Mouse (Mus musculus) embryonic fibroblast, embryonic 13.5 days (primary cell): ENCODE data around the gene Polr2f. TPM values are rescaled to one million over a fixed set of nuclear protein-coding genes. Genes with fewer than 3 reads are reported as not detected.

Experiments
- H3K27ac ChIP-seq: 2 replicates; pipeline ENCODE4 v1.5.1; 2012; ENCODE audit warnings: low read length, control low read depth, inconsistent platforms; ENCODE audit not compliant: insufficient read depth
- H3K4me1 ChIP-seq: 2 replicates; pipeline ENCODE4 v1.6.1; 2011; ENCODE audit warnings: low read length; ENCODE audit not compliant: control insufficient read depth, insufficient read depth
- H3K4me3 ChIP-seq: 2 replicates; pipeline ENCODE4 v1.5.1; 2011; ENCODE audit warnings: mild to moderate bottlenecking, control low read depth, low read length; ENCODE audit not compliant: insufficient read depth
- CTCF ChIP-seq: IDR thresholded peaks from 2 replicates; pipeline ENCODE4 v1.5.1; 2011; ENCODE audit warnings: mild to moderate bottlenecking, control low read depth, low read length, moderate library complexity, borderline replicate concordance; ENCODE audit not compliant: insufficient read depth
- POLR2A ChIP-seq: IDR thresholded peaks from 2 replicates; pipeline ENCODE4 v1.6.1; 2011; ENCODE audit warnings: low read depth, mild to moderate bottlenecking, control low read depth, low read length, moderate library complexity
- polyA plus RNA-seq: library from polyadenylated mRNA; stranded (reverse); fragments of >200 nt; gene quantifications from 2 replicates; pipeline ENCODE4 v1.2.4, GENCODE M21; 2011; ENCODE audit warnings: low read depth; ENCODE audit not compliant: missing spikeins, insufficient read length

Polr2f gene
- polyA plus RNA-seq, 1 experiment, result 82.7 TPM

GRCm38 (mm10) chr15:79100391-79100790 lies 40.4 kb upstream of the Polr2f start:
- Histone ChIP-seq H3K4me1 (peaks cover 7% of the 10 kb centered on the region), H3K4me3 (no peak overlapping the region), H3K27ac (no peak overlapping the region)
- TF ChIP-seq POLR2A (no peak), CTCF (no peak)

GRCm38 (mm10) chr15:79101531-79101930 lies 39.3 kb upstream of the Polr2f start:
- Histone ChIP-seq H3K4me1 (peaks cover 7% of the 10 kb centered on the region), H3K4me3 (no peak overlapping the region), H3K27ac (no peak overlapping the region)
- TF ChIP-seq CTCF (no peak), POLR2A (no peak)

GRCm38 (mm10) chr15:79103264-79103663 lies 37.5 kb upstream of the Polr2f start:
- H3K4me3 ChIP-seq, result no peak overlapping the region
- no peak overlapping the region for H3K27ac ChIP-seq
- peaks cover 6% of the 10 kb centered on the region; the same call in 1 of the 2 replicates for H3K4me1 ChIP-seq
- TF ChIP-seq CTCF, result no peak
- TF ChIP-seq POLR2A, result no peak

- no peak overlapping the region for H3K27ac ChIP-seq
- H3K4me1 ChIP-seq, result peaks cover 3% of the 10 kb centered on the region; the same call in 1 of the 2 replicates
- H3K4me3 ChIP-seq, result no peak overlapping the region
- no peak for TF ChIP-seq CTCF
Measured at GRCm38 (mm10) chr15:79105804-79106203, 35.0 kb upstream of the Polr2f start.

GRCm38 (mm10) chr15:79107966-79108365 lies 32.8 kb upstream of the Polr2f start:
- Histone ChIP-seq H3K4me1 (peaks cover 8% of the 10 kb centered on the region; the same call in 1 of the 2 replicates), H3K4me3 (peak overlapping the region; percentile 12; the same call in 1 of the 2 replicates)

GRCm38 (mm10) chr15:79108421-79109320 lies 32.1 kb upstream of the Polr2f start, which contains the start of gene Micall1:
TSS of gene Micall1 (plus strand) at chr15:79108898.
- H3K4me1 ChIP-seq, result peaks cover 8% of the 10 kb centered on the region; the same call in 1 of the 2 replicates
- TF ChIP-seq POLR2A (peak; percentile 71), CTCF (no peak)
- H3K27ac ChIP-seq, result peak within 1 kb of the TSS; percentile 98
- H3K4me3 ChIP-seq, result peak within 1 kb of the TSS; percentile 75

More at GRCm38 (mm10) chr15:79107966-79108365, 32.8 kb upstream of the Polr2f start:
- no peak for TF ChIP-seq CTCF
- peak overlapping the region; percentile 98 for H3K27ac ChIP-seq

- TF ChIP-seq POLR2A (no peak), CTCF (no peak)
- Histone ChIP-seq H3K4me3 (peak overlapping the region; percentile 75), H3K4me1 (peaks cover 8% of the 10 kb centered on the region; the same call in 1 of the 2 replicates), H3K27ac (peak overlapping the region; percentile 92)
Measured at GRCm38 (mm10) chr15:79109321-79109934, 31.4 kb upstream of the Polr2f start.

- TF ChIP-seq CTCF (no peak), POLR2A (no peak)
- Histone ChIP-seq H3K4me1 (peaks cover 8% of the 10 kb centered on the region; the same call in 1 of the 2 replicates), H3K4me3 (peak overlapping the region; percentile 75), H3K27ac (peak overlapping the region; percentile 92; the same call in 1 of the 2 replicates)
Measured at GRCm38 (mm10) chr15:79110031-79110430, 30.8 kb upstream of the Polr2f start.

GRCm38 (mm10) chr15:79110528-79110927 lies 30.3 kb upstream of the Polr2f start:
- H3K4me1 ChIP-seq, result peaks cover 8% of the 10 kb centered on the region; the same call in 1 of the 2 replicates
- H3K4me3 ChIP-seq, result peak overlapping the region; percentile 75
- no peak overlapping the region for H3K27ac ChIP-seq
- TF ChIP-seq POLR2A, result no peak

GRCm38 (mm10) chr15:79111774-79112173 lies 29.0 kb upstream of the Polr2f start:
- no peak overlapping the region for H3K27ac ChIP-seq
- TF ChIP-seq POLR2A (no peak), CTCF (no peak)
- peaks cover 8% of the 10 kb centered on the region; the same call in 1 of the 2 replicates for H3K4me1 ChIP-seq
- no peak overlapping the region for H3K4me3 ChIP-seq
